Mouse (Mus musculus): Measurements from ENCODE around the gene N4bp1. TPM values are rescaled to one million over a fixed set of nuclear protein-coding genes. Genes with fewer than 3 reads are reported as not detected.

N4bp1 gene
- total and polyA plus RNA-seq, 3 experiments: 12.2 to 15.6 (median 12.8) TPM

DNA sequence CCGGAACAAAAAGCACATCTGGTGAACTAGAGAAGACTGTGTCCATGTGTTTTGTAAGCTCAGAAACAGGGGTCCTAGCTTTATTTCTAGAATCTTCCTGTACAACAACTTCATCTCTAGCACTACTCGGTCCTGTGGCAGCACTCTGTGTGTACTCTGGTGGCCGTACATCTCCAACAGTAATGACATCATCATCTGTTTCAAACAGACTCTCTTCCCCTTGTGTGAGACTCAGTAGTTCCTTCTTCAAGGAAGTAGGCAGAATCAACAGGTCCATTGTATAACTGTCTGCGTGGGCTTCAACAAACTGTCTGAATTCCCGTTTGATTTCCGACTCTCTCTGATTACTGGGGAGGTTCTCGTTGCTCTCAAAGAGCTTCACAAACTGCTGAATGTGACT is 23.5 kb downstream of the N4bp1 start:
- Histone ChIP-seq H3K27me3 (replicated peaks) (no peaks in the 10 kb centered on the region), H3K4me3 (replicated peaks in 1 of 3; ENCODE audit: low read depth in 2 of 3, low read length in 2 of 3, poor library complexity in 1 of 3) (no peak overlapping the region), H3K27ac (ENCODE audit: insufficient read depth, low read depth) (no peak overlapping the region), H3K79me2 (replicated peaks; ENCODE audit: control insufficient read depth, extremely low read depth, insufficient read depth, poor library complexity, severe bottlenecking) (peaks cover 62% of the 10 kb centered on the region), H3K4me2 (ENCODE audit: insufficient read depth, low read depth, poor library complexity, severe bottlenecking) (no peak overlapping the region), H3K36me3 (replicated peaks in 1 of 2; ENCODE audit: control insufficient read depth in 1 of 2, insufficient read depth in 1 of 2, low read length in 1 of 2) (peaks cover 25 to 46% of the 10 kb centered on the region in 2 experiments), H3K9ac (ENCODE audit: insufficient read depth, low read depth) (no peak overlapping the region), H3K4me1 (ENCODE audit: control insufficient read depth in 1 of 2, insufficient read depth in 2 of 2) (peaks cover 22 to 92% of the 10 kb centered on the region in 2 experiments), H3K9me3 (replicated peaks; ENCODE audit: low read length) (no peaks in the 10 kb centered on the region)
- dilution Hi-C loops (cut with MboI; ENCODE audit: extremely low pct_ligation_motif_present, extremely low pct_unique_long_range_greater_than_20kb, low sequenced_read_pairs): no loop called here
- DNase-seq (ENCODE audit: extremely low read depth): peak; percentile 16
- in situ Hi-C loops (cut with MboI; ENCODE audit: low pct_ligation_motif_present, low pct_unique_long_range_greater_than_20kb, low sequenced_read_pairs): no loop called here
- TF ChIP-seq EP300 (IDR thresholded peaks at IDR 0.05; ENCODE audit: low read length) (0 out of 2 replicates have a peak, but pooled peaks have one; percentile 23), ZMIZ1 (IDR thresholded peaks at IDR 0.05; ENCODE audit: low read depth, low read length) (no peak), ELF1 (IDR thresholded peaks at IDR 0.05; ENCODE audit: low read depth, low read length) (no peak), POLR2A (IDR thresholded peaks at IDR 0.05; ENCODE audit: low read depth, low read length) (no peak), MXI1 (IDR thresholded peaks at IDR 0.05; ENCODE audit: low read depth, low read length) (no peak), MYC (IDR thresholded peaks at IDR 0.05; ENCODE audit: low read depth, low read length) (no peak), SIN3A (IDR thresholded peaks at IDR 0.05; ENCODE audit: low read length) (no peak)

DNA sequence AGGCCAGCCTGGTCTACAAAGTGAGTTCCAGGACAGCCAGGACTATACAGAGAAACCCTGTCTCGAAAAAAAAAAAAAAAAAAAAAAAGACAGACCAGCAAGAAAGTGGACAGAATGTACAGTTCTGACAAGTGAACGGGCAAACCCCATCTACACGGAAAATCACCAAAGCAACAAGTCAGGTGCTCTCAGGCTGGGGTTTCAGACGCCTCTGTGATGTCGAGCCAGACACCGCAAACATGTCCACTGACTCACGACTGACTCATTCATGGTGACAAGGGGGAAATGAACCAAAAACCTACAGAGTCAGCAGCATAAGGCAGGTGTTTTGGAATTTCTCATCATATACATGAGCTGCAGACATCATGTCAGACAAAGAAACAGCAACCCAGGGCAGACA is 28.8 kb downstream of the N4bp1 start:
- H3K27me3 ChIP-seq (replicated peaks): no peaks in the 10 kb centered on the region
- H3K36me3 ChIP-seq (replicated peaks in 1 of 2; ENCODE audit: control insufficient read depth in 1 of 2, insufficient read depth in 1 of 2, low read length in 1 of 2): peaks cover 33 to 82% of the 10 kb centered on the region in 2 experiments
- H3K9me3 ChIP-seq (replicated peaks; ENCODE audit: low read length): no peaks in the 10 kb centered on the region
- H3K79me2 ChIP-seq (replicated peaks; ENCODE audit: control insufficient read depth, extremely low read depth, insufficient read depth, poor library complexity, severe bottlenecking): peaks cover 58% of the 10 kb centered on the region
- H3K9ac ChIP-seq (ENCODE audit: insufficient read depth, low read depth): no peak overlapping the region
- no peak overlapping the region for H3K4me3 ChIP-seq (replicated peaks in 1 of 3; ENCODE audit: low read depth in 2 of 3, low read length in 2 of 3, poor library complexity in 1 of 3)
- peak; percentile 95 for DNase-seq (ENCODE audit: extremely low read depth)
- H3K27ac ChIP-seq (ENCODE audit: insufficient read depth, low read depth): peak overlapping the region; percentile 91
- peaks cover 17 to 85% of the 10 kb centered on the region in 2 experiments for H3K4me1 ChIP-seq (ENCODE audit: control insufficient read depth in 1 of 2, insufficient read depth in 2 of 2)
- dilution Hi-C loops (cut with MboI; ENCODE audit: extremely low pct_ligation_motif_present, extremely low pct_unique_long_range_greater_than_20kb, low sequenced_read_pairs): no loop called here
- peak overlapping the region; percentile 69 for H3K4me2 ChIP-seq (ENCODE audit: insufficient read depth, low read depth, poor library complexity, severe bottlenecking)
- in situ Hi-C loops (cut with MboI; ENCODE audit: low pct_ligation_motif_present, low pct_unique_long_range_greater_than_20kb, low sequenced_read_pairs): no loop called here
- peak; percentile 52 for TF ChIP-seq USF1 (IDR thresholded peaks at IDR 0.05; ENCODE audit: low read depth, low read length)
- TF ChIP-seq ZMIZ1 (IDR thresholded peaks at IDR 0.05; ENCODE audit: low read depth, low read length): no peak
- no peak; the same call in 1 of the 2 replicates for TF ChIP-seq NRF1 (IDR thresholded peaks at IDR 0.05; ENCODE audit: low read depth, low read length)
- TF ChIP-seq SIN3A (IDR thresholded peaks at IDR 0.05; ENCODE audit: low read length): peak; percentile 97
- TF ChIP-seq RCOR1 (conservative IDR thresholded peaks at IDR 0.05; ENCODE audit: low read depth, low read length): peak; percentile 63; the same call in 1 of the 2 replicates
- TF ChIP-seq MAZ (IDR thresholded peaks at IDR 0.05; ENCODE audit: low read depth, low read length): peak; percentile 58; the same call in 1 of the 2 replicates
- no peak for TF ChIP-seq ZC3H11A (IDR thresholded peaks at IDR 0.05; ENCODE audit: low read depth, low read length)
- TF ChIP-seq BHLHE40 (IDR thresholded peaks at IDR 0.05; ENCODE audit: low read depth, low read length): peak; percentile 97
- no peak for TF ChIP-seq UBTF (IDR thresholded peaks at IDR 0.05; ENCODE audit: low read depth, low read length)
- no peak for TF ChIP-seq ZKSCAN1 (IDR thresholded peaks at IDR 0.05; ENCODE audit: borderline replicate concordance, low read depth, low read length)
- peak; percentile 88 for TF ChIP-seq MEF2A (IDR thresholded peaks at IDR 0.05; ENCODE audit: borderline replicate concordance, low read depth, low read length)
- TF ChIP-seq CHD1 (IDR thresholded peaks at IDR 0.05; ENCODE audit: low read depth, low read length): no peak
- TF ChIP-seq RAD21 (IDR thresholded peaks at IDR 0.05; ENCODE audit: low read depth, low read length): no peak; the same call in 1 of the 2 replicates
- TF ChIP-seq ELF1 (IDR thresholded peaks at IDR 0.05; ENCODE audit: low read depth, low read length): peak; percentile 47; the same call in 1 of the 2 replicates
- peak; percentile 40; the same call in 1 of the 2 replicates for TF ChIP-seq USF2 (conservative IDR thresholded peaks at IDR 0.05; ENCODE audit: low read depth, low read length)
- no peak for TF ChIP-seq PAX5 (IDR thresholded peaks at IDR 0.05; ENCODE audit: low read length)
- no peak for TF ChIP-seq TBP (conservative IDR thresholded peaks at IDR 0.05; ENCODE audit: low read depth, low read length)
- TF ChIP-seq ETS1 (conservative IDR thresholded peaks at IDR 0.05; ENCODE audit: low read depth, low read length): peak; percentile 99
- no peak; the same call in 1 of the 2 replicates for TF ChIP-seq SMC3 (IDR thresholded peaks at IDR 0.05; ENCODE audit: low read depth, low read length)
- peak; percentile 93 for TF ChIP-seq JUN (IDR thresholded peaks at IDR 0.05; ENCODE audit: insufficient read depth, low read depth, low read length)
- peak; percentile 92 for TF ChIP-seq IRF4 (IDR thresholded peaks at IDR 0.05; ENCODE audit: low read depth, low read length)
- TF ChIP-seq MXI1 (IDR thresholded peaks at IDR 0.05; ENCODE audit: low read depth, low read length): peak; percentile 66; the same call in 1 of the 2 replicates
- no peak for TF ChIP-seq HCFC1 (IDR thresholded peaks at IDR 0.05; ENCODE audit: low read depth, low read length)
- TF ChIP-seq JUND (conservative IDR thresholded peaks at IDR 0.05; ENCODE audit: low read depth, low read length): peak; percentile 93
- peak; percentile 95 for TF ChIP-seq MAFK (IDR thresholded peaks at IDR 0.05; ENCODE audit: insufficient replicate concordance, low read length)
- peak; percentile 96 for TF ChIP-seq EP300 (IDR thresholded peaks at IDR 0.05; ENCODE audit: low read length)
- TF ChIP-seq MAX (IDR thresholded peaks at IDR 0.05; ENCODE audit: low read length): peak; percentile 79
- no peak for TF ChIP-seq POLR2AphosphoS2 (IDR thresholded peaks at IDR 0.05; ENCODE audit: low read depth, low read length)
- no peak for TF ChIP-seq KAT2A (IDR thresholded peaks at IDR 0.05; ENCODE audit: insufficient replicate concordance, low read length)
- no peak for TF ChIP-seq CTCF (conservative IDR thresholded peaks at IDR 0.05 in 1 of 2, IDR thresholded peaks at IDR 0.05 in 1 of 2; ENCODE audit: low read depth in 2 of 2, low read length in 2 of 2)
- TF ChIP-seq POLR2A (IDR thresholded peaks at IDR 0.05; ENCODE audit: low read depth, low read length): no peak

Measured in CH12.LX (cell line).